Mouse (Mus musculus) liver, embryonic 14.5 days (tissue): Measurements from ENCODE around the gene Npas3.

Experiments
- CTCF ChIP-seq: IDR thresholded peaks from 2 replicates; pipeline ENCODE4 v1.5.1; 2016; ENCODE audit warnings: antibody characterized with exemption, low read depth, control low read depth
- EP300 ChIP-seq: IDR thresholded peaks from 2 replicates; pipeline ENCODE4 v1.6.1; 2016; ENCODE audit warnings: antibody characterized with exemption, low read depth

- TF ChIP-seq CTCF, result no peak
- no peak for TF ChIP-seq EP300
Measured at GRCm38 (mm10) chr12:53722156-53722555, 473.7 kb downstream of the Npas3 start.
